Mouse (Mus musculus) ES-E14 (cell line): ENCODE measurements at regions not wholly inside any gene's neighbourhood (a gene's known extent, or its start where the extent isn't known, plus 50 kb on each side); places are given as distances from the start of the nearest gene placed in this dataset.

Source experiments
- CHD2 ChIP-seq: IDR thresholded peaks from 2 replicates; pipeline ENCODE4 v1.6.1; 2014; ENCODE audit warnings: mild to moderate bottlenecking, low read depth, low read length, inconsistent platforms
- HCFC1 ChIP-seq: IDR thresholded peaks from 2 replicates; pipeline ENCODE4 v1.6.1; 2012; ENCODE audit warnings: low read length, inconsistent platforms, borderline replicate concordance; ENCODE audit not compliant: insufficient read depth
- MAFK ChIP-seq: IDR thresholded peaks from 2 replicates; pipeline ENCODE4 v1.6.1; 2014; ENCODE audit warnings: mild to moderate bottlenecking, low read depth, low read length, inconsistent platforms; ENCODE audit not compliant: insufficient read depth
- ZC3H11A ChIP-seq: IDR thresholded peaks from 2 replicates; pipeline ENCODE4 v1.6.1; 2012; ENCODE audit warnings: low read depth, mild to moderate bottlenecking, inconsistent platforms, low read length, borderline replicate concordance
- ZNF384 ChIP-seq: IDR thresholded peaks from 2 replicates; pipeline ENCODE4 v1.6.1; 2012; ENCODE audit warnings: low read depth, low read length, inconsistent platforms

GRCm38 (mm10) chr10:7265412-7265811 lies 53.4 kb upstream of the Cnksr3 start:
- TF ChIP-seq MAFK (no peak), ZC3H11A (no peak), CHD2 (no peak), HCFC1 (no peak), ZNF384 (no peak)
